Mouse (Mus musculus) MEL (cell line): ENCODE measurements around the gene Rps26.

Experiments used
- CTCF ChIP-seq, 3 experiments: IDR thresholded peaks in 2 of 3; conservative IDR thresholded peaks in 1 of 3; 2 replicates each; pipeline ENCODE4 v1.5.1; 2011 to 2012; ENCODE audit warnings: low read length in 3 of 3, low read depth in 2 of 3, mild to moderate bottlenecking in 2 of 3, improper control_type of control experiment in 1 of 3, inconsistent platforms in 1 of 3, mixed read lengths in 1 of 3, moderate library complexity in 1 of 3; ENCODE audit not compliant: control insufficient read depth in 1 of 3, insufficient read depth in 1 of 3, poor library complexity in 1 of 3, severe bottlenecking in 1 of 3
- MEF2A ChIP-seq: IDR thresholded peaks from 2 replicates; pipeline ENCODE4 v1.6.1; 2014; ENCODE audit warnings: low read depth, mild to moderate bottlenecking, inconsistent platforms, low read length, improper control_type of control experiment; ENCODE audit not compliant: poor library complexity, insufficient replicate concordance, severe bottlenecking; ENCODE audit errors: extremely low read depth
- NRF1 ChIP-seq: IDR thresholded peaks from 2 replicates; pipeline ENCODE4 v1.6.1; 2014; ENCODE audit warnings: low read depth, mild to moderate bottlenecking, inconsistent platforms, low read length, improper control_type of control experiment, moderate library complexity; ENCODE audit not compliant: poor library complexity, insufficient read depth, severe bottlenecking
- POLR2A ChIP-seq, 2 experiments: IDR thresholded peaks; 2 replicates each; pipeline ENCODE4 v1.6.1; 2011 to 2012; ENCODE audit warnings: low read length in 2 of 2, mild to moderate bottlenecking in 2 of 2, control low read depth in 1 of 2, improper control_type of control experiment in 1 of 2, low read depth in 1 of 2, moderate library complexity in 1 of 2; ENCODE audit not compliant: control insufficient read depth in 1 of 2, insufficient read depth in 1 of 2, poor library complexity in 1 of 2
- ZKSCAN1 ChIP-seq: IDR thresholded peaks from 2 replicates; pipeline ENCODE4 v1.6.1; 2012; ENCODE audit warnings: low read depth, mild to moderate bottlenecking, inconsistent platforms, low read length, improper control_type of control experiment, moderate library complexity

GRCm38 (mm10) chr10:128635697-128636096 is 9.2 kb upstream of the Rps26 start:
- no peak for TF ChIP-seq POLR2A (IDR thresholded peaks at IDR 0.05; ENCODE audit: control insufficient read depth in 1 of 2, insufficient read depth in 1 of 2, low read depth in 1 of 2, low read length in 2 of 2, poor library complexity in 1 of 2)
- no peak for TF ChIP-seq CTCF (IDR thresholded peaks at IDR 0.05 in 2 of 3, conservative IDR thresholded peaks at IDR 0.05 in 1 of 3; ENCODE audit: control insufficient read depth in 1 of 3, insufficient read depth in 1 of 3, low read depth in 2 of 3, low read length in 3 of 3, poor library complexity in 1 of 3, severe bottlenecking in 1 of 3)
- TF ChIP-seq MEF2A: no peak
- TF ChIP-seq ZKSCAN1: no peak
- no peak for TF ChIP-seq NRF1
